Mouse (Mus musculus) adrenal gland, adult (tissue): ENCODE data around the gene Gpr33.

Experiments used
- DNase-seq, 2 experiments: peaks; one replicate each; pipeline ENCODE4 v3.0.0; 2022 to 2023; ENCODE audit warnings: low spot score in 1 of 2; ENCODE audit not compliant: inconsistent age in 2 of 2

Gpr33 gene

DNA sequence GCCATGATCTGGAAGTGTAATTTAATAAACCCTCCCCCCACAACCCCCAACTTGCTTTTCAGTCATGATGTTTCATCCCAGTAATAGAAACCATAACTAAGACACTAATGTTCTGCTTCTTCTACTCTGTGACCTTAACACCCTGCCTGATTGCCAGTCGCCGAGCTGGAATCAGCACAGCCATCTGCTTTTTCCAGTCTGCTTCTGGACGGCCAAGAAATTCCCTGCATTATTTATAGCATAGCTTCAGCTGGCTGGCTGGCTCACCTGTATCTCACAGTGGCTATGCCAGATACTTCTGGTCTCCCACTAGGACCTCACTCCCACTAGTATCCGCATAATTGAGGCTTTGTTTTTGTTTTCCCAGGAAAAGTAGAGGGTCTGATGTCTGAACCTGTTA lies 42.0 kb downstream of the Gpr33 start:
- DNase-seq: no peak

DNA sequence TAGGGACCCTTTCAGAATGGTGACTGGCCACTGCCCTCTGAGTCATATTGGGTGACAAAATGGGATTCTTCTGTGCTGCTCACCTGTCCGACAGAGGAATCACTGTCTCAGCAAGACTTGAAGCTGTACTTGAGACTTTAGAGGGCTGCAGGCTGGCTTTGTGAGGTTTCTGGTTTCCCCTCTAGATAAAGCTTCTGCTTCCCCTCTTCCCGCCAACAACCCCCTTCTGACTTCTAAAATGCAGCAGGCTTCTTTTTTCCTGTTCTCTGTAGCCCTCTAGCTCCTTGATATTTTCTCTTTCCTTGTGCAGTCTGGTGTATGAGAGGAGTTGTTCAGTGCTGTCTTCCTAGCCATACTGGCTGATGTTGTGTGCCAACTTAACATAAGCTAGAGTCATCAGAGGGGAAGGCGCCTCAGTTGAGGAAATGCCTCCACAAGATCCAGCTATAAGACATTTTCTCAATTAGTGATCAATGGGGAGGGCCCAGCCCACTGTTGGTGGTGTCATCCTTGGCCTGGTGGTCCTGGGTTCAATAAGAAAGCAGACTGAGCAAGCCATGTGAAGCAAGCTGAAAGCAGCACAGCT lies 42.6 kb downstream of the Gpr33 start:
- DNase-seq: no peak

DNA sequence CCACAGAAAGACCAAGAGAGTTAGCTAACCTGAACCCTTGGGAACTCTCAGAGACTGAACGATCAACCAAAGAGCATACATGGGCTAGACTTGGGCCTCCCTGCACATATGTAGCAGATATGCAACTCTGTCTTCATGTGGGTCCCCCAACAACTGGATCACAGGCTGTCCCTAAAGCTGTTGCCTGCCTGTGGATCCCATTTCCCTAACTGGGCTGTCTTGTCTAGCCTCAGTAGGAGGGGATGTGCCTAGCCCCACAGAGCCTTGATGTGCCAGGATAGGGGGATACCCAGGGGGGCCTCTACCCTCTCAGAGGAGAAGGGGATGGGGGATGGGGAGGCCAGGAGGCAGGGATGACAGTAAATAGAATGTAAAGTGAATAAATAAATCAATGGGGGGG lies 44.2 kb downstream of the Gpr33 start:
- no peak for DNase-seq

DNA sequence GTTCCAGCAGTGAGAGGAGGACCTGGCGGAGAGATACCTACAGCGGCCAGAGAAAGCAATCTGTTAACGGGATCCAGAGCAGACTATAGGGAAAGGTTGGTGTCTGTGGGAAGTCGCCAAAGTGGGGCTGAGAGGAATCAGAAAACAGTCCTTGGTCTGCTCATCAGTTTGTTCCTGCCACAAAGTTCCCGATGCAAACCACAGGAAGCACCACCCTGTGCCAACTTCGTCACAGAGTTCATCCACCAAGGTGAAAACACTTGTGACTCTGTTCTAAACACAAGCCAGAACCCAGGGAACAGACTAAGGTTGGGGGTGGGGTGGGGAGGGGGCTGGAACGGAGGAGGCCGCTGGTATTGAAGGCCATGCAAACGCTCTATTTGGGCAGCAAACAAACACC lies 51.3 kb downstream of the Gpr33 start:
- DNase-seq: no peak

DNA sequence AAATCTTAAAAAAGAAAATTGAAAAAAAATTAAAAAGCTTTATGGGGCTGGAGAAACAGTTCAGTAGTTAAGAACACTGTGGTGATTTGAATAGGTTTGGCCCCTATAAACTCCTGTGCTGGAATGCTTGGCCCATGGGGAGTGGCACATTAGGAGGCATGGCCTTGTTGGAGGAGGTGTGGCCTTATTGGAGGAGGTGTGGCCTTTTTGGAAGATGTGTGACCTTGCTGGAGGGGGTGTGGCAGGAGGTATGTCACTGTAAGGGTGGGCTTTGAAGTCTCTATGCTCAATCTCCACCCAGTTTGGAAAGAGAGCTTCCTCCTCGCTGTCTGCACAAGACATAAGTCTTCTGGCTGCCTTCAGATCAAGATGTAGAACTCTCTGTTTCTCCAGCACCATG lies 53.5 kb downstream of the Gpr33 start:
- DNase-seq: no peak
